Comparison of ENCODE assay signal across 19 mouse cellular contexts in the genomic region with DNA sequence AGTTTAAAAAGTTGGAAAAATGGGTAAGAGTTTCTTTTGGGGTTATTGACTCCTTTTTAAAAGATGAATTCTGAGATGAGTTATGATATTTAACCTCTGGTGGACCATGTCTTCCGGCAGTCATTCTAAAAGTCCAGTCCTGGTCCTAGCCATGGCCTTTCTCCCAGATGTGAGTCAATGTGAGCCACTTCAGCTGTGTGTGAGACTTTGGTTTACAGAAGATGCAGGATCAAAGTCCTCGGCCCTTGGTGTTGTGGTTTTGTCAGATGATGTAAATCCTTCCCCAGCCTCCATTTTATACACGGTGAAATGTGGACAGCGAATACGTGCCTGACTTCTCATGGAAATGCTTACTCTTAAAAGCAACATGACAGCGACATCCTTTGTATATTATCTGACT.
"Had no signal": no experiment of that assay in that cellular context is flagged by ENCODE, and none has a peak within 500 bp of the region (broad histone marks: within the 10 kb centered on the region; RNA-seq: fewer than 3 reads in every experiment).

No protein-coding gene starts in this region.

- H3K4me1 ChIP-seq: midbrain, embryonic 10.5 days; midbrain, embryonic 12.5 days; neural tube, embryonic 13.5 days; neural tube, embryonic 15.5 days; stomach, embryonic 15.5 days had no signal

- H3K36me3 ChIP-seq: midbrain, embryonic 10.5 days; midbrain, embryonic 12.5 days; neural tube, embryonic 13.5 days; neural tube, embryonic 15.5 days; stomach, embryonic 15.5 days had no signal

- H3K9ac ChIP-seq: lung, embryonic 14.5 days; midbrain, embryonic 12.5 days; neural tube, embryonic 13.5 days; neural tube, embryonic 15.5 days; stomach, embryonic 15.5 days had no signal

- H3K27me3 ChIP-seq: midbrain, embryonic 12.5 days; neural tube, embryonic 13.5 days; neural tube, embryonic 15.5 days; stomach, embryonic 15.5 days had no signal

- H3K27ac ChIP-seq: midbrain, embryonic 10.5 days; midbrain, embryonic 12.5 days; neural tube, embryonic 13.5 days; neural tube, embryonic 15.5 days; stomach, embryonic 15.5 days; stomach, postnatal 0 days had no signal

- H3K4me2 ChIP-seq: lung, embryonic 14.5 days; midbrain, embryonic 12.5 days; neural tube, embryonic 13.5 days; neural tube, embryonic 15.5 days; stomach, embryonic 15.5 days had no signal

- H3K4me3 ChIP-seq: midbrain, embryonic 10.5 days; midbrain, embryonic 12.5 days; myocyte; neural tube, embryonic 13.5 days; neural tube, embryonic 15.5 days; stomach, embryonic 15.5 days had no signal

- DNase-seq: lung, adult 18-20 months; lung, embryonic 14.5 days; lung, postnatal 10 days; lung, postnatal 4 days; midbrain, embryonic 14.5 days; retina, postnatal 1 day; right cerebral cortex, adult 18-20 months; right cerebral cortex, postnatal 25 days; thymus, adult 2 months; thymus, postnatal 25 days; thymus, postnatal 4 days had no signal

- H3K9me3 ChIP-seq: midbrain, embryonic 10.5 days; midbrain, embryonic 12.5 days; neural tube, embryonic 13.5 days; neural tube, embryonic 15.5 days; stomach, embryonic 15.5 days had no signal

- ATAC-seq: midbrain, embryonic 16.5 days had no signal
